Mouse (Mus musculus) heart, embryonic 12.5 days (tissue): ENCODE data around the gene Lcat. TPM values are rescaled to one million over a fixed set of nuclear protein-coding genes. Genes with fewer than 3 reads are reported as not detected.
A peak's percentile ranks its signal among the peaks of the same experiment; 100 is the strongest.

ENCODE experiments used
- ATAC-seq: fragments of 200-750 bp; cut with Nextera tagmentation; 2 replicates; pipeline ENCODE4 v1.8.0; 2017; ENCODE audit warnings: moderate TSS enrichment, moderate library complexity; ENCODE audit not compliant: insufficient number of reproducible peaks, low FRiP score
- H3K27ac ChIP-seq: fragments of 300-500 bp; sonication (generic); 2 replicates; pipeline ENCODE4 v1.5.1; 2016; ENCODE audit warnings: mild to moderate bottlenecking, moderate library complexity; ENCODE audit not compliant: poor library complexity, severe bottlenecking
- H3K27me3 ChIP-seq: fragments of 300-500 bp; sonication (generic); replicated peaks from 2 replicates; pipeline ENCODE4 v1.6.1; 2016; ENCODE audit warnings: mild to moderate bottlenecking, moderate library complexity
- H3K36me3 ChIP-seq: fragments of 300-500 bp; sonication (generic); 2 replicates; pipeline ENCODE4 v1.6.1; 2016; ENCODE audit warnings: mild to moderate bottlenecking, moderate library complexity
- H3K4me1 ChIP-seq: fragments of 300-500 bp; sonication (generic); replicated peaks from 2 replicates; pipeline ENCODE4 v1.6.1; 2016; ENCODE audit warnings: mild to moderate bottlenecking
- H3K4me2 ChIP-seq: fragments of 300-500 bp; sonication (generic); 2 replicates; pipeline ENCODE4 v1.6.1; 2016; ENCODE audit warnings: mild to moderate bottlenecking, moderate library complexity
- H3K4me3 ChIP-seq: fragments of 300-500 bp; sonication (generic); 2 replicates; pipeline ENCODE4 v1.5.1; 2016; ENCODE audit warnings: mild to moderate bottlenecking
- H3K9ac ChIP-seq: fragments of 300-500 bp; sonication (generic); 2 replicates; pipeline ENCODE4 v1.6.1; 2016; ENCODE audit warnings: mild to moderate bottlenecking, moderate library complexity
- H3K9me3 ChIP-seq: fragments of 300-500 bp; sonication (generic); replicated peaks from 2 replicates; pipeline ENCODE4 v1.6.1; 2016; ENCODE audit warnings: mild to moderate bottlenecking, moderate library complexity
- WGBS: fragments of 180-500 bp; shearing (Covaris S2); methylation state at CpG from one replicate; pipeline ENCODE4 v1.1.7; 2016; 5-methylcytosine and 5-hydroxymethylcytosine counted together
- polyA plus RNA-seq: library from polyadenylated mRNA; unstranded; fragments of >200 nt; fragmentation: Nextera tagmentation; extraction: Ambion mirVana; gene quantifications from 2 replicates; pipeline ENCODE4 v1.2.1, GENCODE M21; 2016

Gene Lcat
- polyA plus RNA-seq, 1 experiment from 2014 or later: 2.3 TPM

DNA sequence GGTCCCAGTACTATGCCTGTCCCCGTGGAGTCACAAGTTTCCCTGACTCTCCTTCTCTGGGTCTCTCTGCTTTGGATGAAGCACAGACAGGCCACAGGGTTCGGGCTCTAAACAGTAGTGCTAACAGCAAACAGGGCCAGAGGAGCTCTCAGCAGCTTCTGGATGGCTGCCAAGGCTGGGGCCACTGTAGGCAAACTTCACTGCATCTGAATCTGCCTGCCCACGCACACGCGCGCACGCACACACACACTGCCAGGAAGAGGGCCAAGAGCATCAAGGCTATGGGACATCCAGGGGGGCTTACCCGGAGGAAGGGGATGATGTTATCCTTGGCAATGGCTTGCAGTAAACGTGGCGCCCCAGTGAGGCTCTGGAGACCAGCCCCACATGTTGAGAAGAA, 6.2 kb upstream of the Lcat start:
- Histone ChIP-seq H3K27me3 (no peaks in the 10 kb centered on the region), H3K36me3 (peaks cover 94% of the 10 kb centered on the region), H3K4me3 (no peak overlapping the region), H3K4me1 (peaks cover 37% of the 10 kb centered on the region), H3K4me2 (no peak overlapping the region), H3K9me3 (no peaks in the 10 kb centered on the region), H3K27ac (peak overlapping the region; percentile 57), H3K9ac (peak overlapping the region; percentile 46; the same call in 1 of the 2 replicates)
- WGBS: 47% methylated on average over 10 of the region's 10 CpGs
- peak; percentile 34; the same call in 1 of the 2 replicates for ATAC-seq

DNA sequence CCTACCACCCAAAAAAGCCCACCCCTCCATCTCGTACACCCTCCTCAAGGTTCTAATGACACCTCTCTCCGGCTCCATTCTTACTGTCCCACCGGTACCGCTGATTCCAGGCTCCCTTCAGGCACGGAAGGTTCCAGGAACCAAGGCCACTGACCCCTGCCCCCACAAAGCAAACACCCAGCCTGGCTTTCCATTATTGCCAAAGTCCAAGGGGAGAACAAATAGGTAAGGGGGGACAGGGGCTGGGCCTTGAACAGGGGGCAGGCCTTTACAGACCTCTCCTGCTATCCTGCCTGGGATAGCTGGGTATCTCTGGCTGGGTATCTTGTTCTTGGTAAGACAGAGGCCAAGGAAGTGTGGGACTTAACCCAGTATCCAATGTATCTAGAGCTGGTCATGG, 640 bp downstream of the Lcat start:
- WGBS: 93% methylated on average over 5 of the region's 5 CpGs
- no peak for ATAC-seq
- Histone ChIP-seq H3K27me3 (no peaks in the 10 kb centered on the region), H3K9ac (no peak overlapping the region), H3K27ac (no peak overlapping the region), H3K4me1 (peaks cover 6% of the 10 kb centered on the region), H3K9me3 (no peaks in the 10 kb centered on the region), H3K36me3 (peaks cover 80% of the 10 kb centered on the region), H3K4me2 (no peak overlapping the region), H3K4me3 (no peak overlapping the region)

DNA sequence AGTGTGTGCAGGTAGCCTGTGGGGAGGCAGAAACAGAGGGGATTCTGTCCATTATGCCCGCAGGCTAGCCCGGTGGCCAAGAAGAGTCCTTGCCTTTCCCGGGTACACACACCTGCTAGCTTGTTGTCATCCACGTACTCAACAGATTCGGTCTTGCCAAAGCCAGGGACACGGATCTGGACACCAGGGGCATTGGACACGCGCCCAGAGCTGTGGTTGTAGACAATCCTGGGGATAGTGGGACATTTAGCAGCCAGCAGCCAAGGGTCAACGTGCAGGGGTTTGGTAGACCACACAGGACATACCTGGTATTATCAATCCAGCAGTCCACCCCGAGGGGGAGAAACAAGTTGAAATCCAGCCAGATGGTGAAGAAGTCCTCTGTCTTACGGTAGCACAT, 1.2 kb downstream of the Lcat start:
- Histone ChIP-seq H3K27me3 (no peaks in the 10 kb centered on the region), H3K4me2 (no peak overlapping the region), H3K4me3 (no peak overlapping the region), H3K27ac (no peak overlapping the region), H3K9ac (no peak overlapping the region), H3K36me3 (peaks cover 75% of the 10 kb centered on the region), H3K4me1 (peaks cover 6% of the 10 kb centered on the region), H3K9me3 (no peaks in the 10 kb centered on the region)
- 89% methylated on average over 11 of the region's 11 CpGs for WGBS
- no peak for ATAC-seq

DNA sequence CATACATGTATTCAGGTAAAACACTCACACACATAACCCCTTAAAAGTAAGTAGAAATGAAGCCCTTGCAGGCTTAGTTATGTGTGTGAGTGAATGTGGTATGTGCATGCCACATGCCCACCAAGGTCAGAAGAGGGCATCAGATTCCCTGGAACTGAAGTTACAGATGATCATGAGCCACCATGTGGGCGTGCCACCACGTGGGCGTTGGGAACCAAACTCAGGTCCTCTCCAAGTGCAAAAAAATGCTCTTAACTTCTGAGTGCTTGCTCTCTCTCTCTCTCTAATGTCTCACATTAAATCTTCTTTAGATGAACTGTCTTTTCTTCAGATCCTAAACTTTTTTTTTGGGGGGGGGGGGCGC, 4.9 kb downstream of the Lcat start, which contains the start of gene Psmb10:
Gene Psmb10 (minus strand): TSS at position 139 of the 364 bp plus-strand sequence.
- peaks cover 43% of the 10 kb centered on the region for H3K36me3 ChIP-seq
- 28% methylated on average over 4 of the region's 4 CpGs for WGBS

DNA sequence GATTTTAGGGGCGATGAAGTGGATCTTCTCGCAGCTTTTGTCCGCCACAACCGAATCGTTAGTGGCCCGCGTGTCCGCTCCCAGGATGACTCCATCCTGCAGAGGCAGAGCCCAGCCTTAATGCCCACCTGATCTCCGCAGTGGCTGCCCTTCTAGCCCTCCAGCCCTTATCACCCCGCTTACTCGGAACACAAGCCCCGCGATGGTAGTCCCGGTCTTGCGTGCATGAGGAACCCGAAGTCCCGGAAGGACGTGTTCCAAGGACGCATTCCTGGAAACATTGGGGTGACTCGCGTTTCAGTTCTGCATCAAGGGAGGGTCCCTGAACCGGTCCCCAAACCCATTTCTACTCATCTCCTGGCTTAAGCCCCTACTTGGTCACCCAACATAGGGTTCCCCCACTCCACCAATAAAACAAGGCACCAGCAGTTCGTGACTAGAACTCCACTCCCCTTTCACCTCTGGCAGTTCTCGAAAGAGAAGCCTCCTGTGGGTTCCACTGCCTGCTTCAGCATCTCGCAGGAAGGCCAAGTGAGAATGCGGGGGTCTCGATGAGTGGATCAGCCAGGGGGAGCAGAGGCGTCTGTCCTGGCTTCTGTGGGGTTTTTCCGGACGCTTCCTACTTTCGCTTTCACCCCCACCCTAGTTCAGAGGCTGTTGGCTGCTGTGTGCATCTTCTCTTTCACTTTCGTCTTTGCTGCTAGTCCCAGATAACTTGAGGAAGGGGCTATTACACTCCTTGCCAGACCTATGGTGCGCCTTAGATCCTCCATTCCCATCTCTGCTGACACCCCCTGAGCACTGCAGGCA, 5.5 kb downstream of the Lcat start:
- H3K4me3 ChIP-seq: peak overlapping the region; percentile 77
- peaks cover 21% of the 10 kb centered on the region for H3K4me1 ChIP-seq
- peak overlapping the region; percentile 86 for H3K4me2 ChIP-seq
- H3K9me3 ChIP-seq: no peaks in the 10 kb centered on the region
- peak overlapping the region; percentile 95 for H3K27ac ChIP-seq
- peaks cover 37% of the 10 kb centered on the region for H3K36me3 ChIP-seq
- peak overlapping the region; percentile 91 for H3K9ac ChIP-seq
- peak; percentile 31; the same call in 1 of the 2 replicates for ATAC-seq
- no peaks in the 10 kb centered on the region for H3K27me3 ChIP-seq
- WGBS: under 1% methylated on average over 33 of the region's 33 CpGs

More for the DNA sequence above, 4.9 kb downstream of the Lcat start, which contains the start of gene Psmb10:
- ATAC-seq: no peak
- Histone ChIP-seq H3K4me1 (peaks cover 21% of the 10 kb centered on the region), H3K4me2 (peak within 1 kb of the TSS; percentile 86), H3K9ac (peak within 1 kb of the TSS; percentile 91), H3K9me3 (no peaks in the 10 kb centered on the region), H3K4me3 (peak within 1 kb of the TSS; percentile 77), H3K27me3 (no peaks in the 10 kb centered on the region), H3K27ac (peak within 1 kb of the TSS; percentile 95)

DNA sequence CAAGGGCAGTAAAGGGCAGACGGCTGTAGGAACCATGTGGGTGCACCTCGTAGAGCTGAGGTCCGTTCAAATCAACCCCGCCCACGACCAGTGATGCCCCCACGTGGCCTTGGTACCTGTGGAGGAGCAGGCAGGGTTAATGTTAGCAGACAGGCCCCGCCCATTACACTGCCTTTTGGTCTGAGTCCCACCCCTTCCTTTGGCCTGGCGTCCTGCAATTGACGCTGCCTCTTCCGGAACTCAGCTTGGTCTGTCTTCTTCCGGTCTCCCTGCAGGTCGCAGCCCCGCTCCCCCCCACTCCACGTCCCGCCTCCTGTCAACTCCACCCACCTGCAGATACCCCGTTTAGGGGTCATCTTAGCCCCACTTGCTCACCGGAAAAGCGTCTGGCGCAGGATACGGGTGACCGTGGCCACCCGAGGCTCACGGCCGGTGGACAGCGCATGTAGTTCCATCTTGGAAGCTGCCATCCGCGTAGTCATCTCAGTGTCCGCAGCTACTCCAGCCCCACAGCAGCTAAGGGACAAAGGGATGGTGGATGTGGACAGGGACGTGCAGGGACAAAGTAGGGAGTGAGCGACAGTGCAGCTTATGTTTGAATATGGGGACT, 6.2 kb downstream of the Lcat start:
- peaks cover 37% of the 10 kb centered on the region for H3K36me3 ChIP-seq
- WGBS: under 1% methylated on average over 30 of the region's 30 CpGs
- peak overlapping the region; percentile 95 for H3K27ac ChIP-seq
- no peaks in the 10 kb centered on the region for H3K27me3 ChIP-seq
- peak; percentile 91 for ATAC-seq
- no peaks in the 10 kb centered on the region for H3K9me3 ChIP-seq
- peak overlapping the region; percentile 91 for H3K9ac ChIP-seq
- H3K4me3 ChIP-seq: peak overlapping the region; percentile 77
- H3K4me1 ChIP-seq: peaks cover 21% of the 10 kb centered on the region
- peak overlapping the region; percentile 86 for H3K4me2 ChIP-seq

DNA sequence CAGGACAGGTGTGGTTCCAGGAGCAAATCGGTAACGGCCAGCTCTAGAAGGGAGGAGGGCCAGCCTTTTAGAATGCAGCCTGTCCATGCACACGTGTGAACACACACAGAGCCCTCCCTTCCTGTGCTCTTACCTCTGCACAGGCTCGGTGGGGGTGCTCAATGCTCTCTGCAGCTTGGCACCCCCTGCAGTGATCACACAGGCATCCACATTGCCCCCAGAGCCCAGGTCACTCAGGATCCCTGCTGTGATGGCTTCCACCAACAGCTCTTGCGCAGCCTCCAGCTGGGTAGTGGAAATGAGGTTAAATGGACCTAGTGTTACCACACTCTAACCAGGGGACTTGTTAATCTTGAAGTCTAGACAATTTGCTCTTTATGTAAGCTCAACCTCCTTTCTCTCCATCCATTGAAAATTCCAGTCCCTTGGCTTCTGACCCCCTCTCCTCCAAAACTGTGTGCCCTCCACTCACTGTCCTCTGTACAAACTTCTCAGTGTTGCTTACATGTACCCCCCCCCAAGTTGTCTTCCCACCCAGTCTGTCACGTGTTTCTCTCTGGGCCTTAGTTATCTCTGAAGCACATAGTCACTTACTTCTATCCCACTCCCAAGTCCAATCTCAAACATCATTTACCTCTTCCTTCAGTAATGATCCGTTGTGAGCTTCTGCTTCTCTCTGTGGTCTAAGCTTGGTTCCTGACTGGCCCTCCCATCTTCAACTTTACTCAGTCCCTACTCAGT, 7.1 kb downstream of the Lcat start:
- WGBS: 26% methylated on average over 7 of the region's 7 CpGs
- peak overlapping the region; percentile 86 for H3K4me2 ChIP-seq
- H3K27ac ChIP-seq: peak overlapping the region; percentile 59; the same call in 1 of the 2 replicates
- peak overlapping the region; percentile 77 for H3K4me3 ChIP-seq
- peaks cover 22% of the 10 kb centered on the region for H3K4me1 ChIP-seq
- no peak for ATAC-seq
- no peaks in the 10 kb centered on the region for H3K27me3 ChIP-seq
- peak overlapping the region; percentile 70 for H3K9ac ChIP-seq
- H3K9me3 ChIP-seq: no peaks in the 10 kb centered on the region
- H3K36me3 ChIP-seq: peaks cover 34% of the 10 kb centered on the region

DNA sequence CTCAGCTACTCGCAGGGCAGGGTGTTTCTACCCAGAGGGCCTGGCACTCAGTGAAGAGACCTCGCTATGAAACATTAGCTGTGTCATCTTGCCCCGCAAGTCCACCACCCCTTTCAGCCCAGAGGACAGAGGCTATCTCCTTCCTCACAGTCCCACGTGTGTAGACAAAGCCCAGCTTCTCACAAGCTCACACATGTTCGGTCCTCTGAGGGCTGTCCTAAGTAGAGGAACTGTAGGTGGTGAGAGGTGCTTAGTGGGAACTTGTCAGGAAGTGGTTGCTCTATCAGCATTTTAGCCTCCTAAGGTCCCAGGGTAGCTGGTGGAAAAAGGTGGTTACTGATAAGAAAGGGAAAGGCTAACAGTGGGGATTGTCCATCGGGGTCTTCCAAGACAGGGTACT, 8.1 kb downstream of the Lcat start:
- no peak overlapping the region for H3K9ac ChIP-seq
- no peak for ATAC-seq
- 54% methylated on average over 6 of the region's 6 CpGs for WGBS
- H3K4me3 ChIP-seq: no peak overlapping the region
- no peaks in the 10 kb centered on the region for H3K27me3 ChIP-seq
- no peaks in the 10 kb centered on the region for H3K9me3 ChIP-seq
- no peak overlapping the region for H3K27ac ChIP-seq
- H3K36me3 ChIP-seq: peaks cover 32% of the 10 kb centered on the region
- peaks cover 24% of the 10 kb centered on the region for H3K4me1 ChIP-seq
- no peak overlapping the region for H3K4me2 ChIP-seq

DNA sequence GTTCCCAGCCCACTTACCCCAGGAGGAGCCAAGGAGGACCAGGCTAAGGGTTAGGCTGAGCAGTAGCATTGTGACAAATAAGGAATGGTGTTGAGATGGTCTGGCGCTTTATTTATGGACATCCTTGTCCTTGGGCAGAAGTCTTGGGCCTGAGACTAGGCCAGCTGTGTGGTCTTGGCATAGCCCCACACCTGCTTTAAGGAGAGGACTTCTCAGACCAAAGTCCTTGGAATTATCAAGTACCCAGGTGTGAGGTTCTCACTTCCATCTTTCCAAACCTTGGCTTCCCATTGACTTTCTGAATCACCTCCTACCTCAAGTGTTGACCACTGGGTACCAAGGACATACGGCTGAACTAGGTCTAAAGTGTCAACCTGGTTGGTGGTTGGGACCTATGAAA, 9.4 kb downstream of the Lcat start, which contains the start of gene Ctrl:
Gene Ctrl (minus strand): TSS at position 101 of the 400 bp plus-strand sequence.
- ATAC-seq: no peak
- Histone ChIP-seq H3K27ac (no peak within 1 kb of the TSS), H3K4me2 (no peak within 1 kb of the TSS), H3K36me3 (peaks cover 30% of the 10 kb centered on the region), H3K9me3 (no peaks in the 10 kb centered on the region), H3K4me3 (no peak within 1 kb of the TSS), H3K4me1 (peaks cover 24% of the 10 kb centered on the region), H3K9ac (no peak within 1 kb of the TSS), H3K27me3 (no peaks in the 10 kb centered on the region)
- WGBS: 89% methylated on average over 2 of the region's 2 CpGs

DNA sequence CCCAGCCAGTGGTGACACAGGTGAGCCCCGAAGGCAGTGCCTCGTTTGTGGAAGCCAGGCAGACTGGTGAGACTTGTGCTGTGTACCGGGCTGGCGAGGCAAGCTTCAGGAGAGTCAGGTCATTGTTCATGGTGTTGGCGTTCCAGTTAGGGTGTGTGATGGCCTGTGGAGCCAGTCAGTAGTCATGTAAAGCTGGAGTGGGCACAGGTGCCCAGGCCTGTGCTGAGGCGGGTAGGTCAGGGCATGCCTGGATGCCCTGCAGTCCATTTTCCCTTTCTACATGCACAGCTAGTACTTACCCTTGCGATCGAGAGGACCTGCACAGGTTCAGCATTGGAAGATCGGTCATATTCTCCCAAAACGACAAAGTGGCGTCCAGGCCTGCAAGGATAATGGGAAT, 10.7 kb downstream of the Lcat start:
- no peak overlapping the region for H3K4me2 ChIP-seq
- peaks cover 18% of the 10 kb centered on the region for H3K4me1 ChIP-seq
- no peak for ATAC-seq
- H3K9ac ChIP-seq: no peak overlapping the region
- H3K27ac ChIP-seq: no peak overlapping the region
- H3K9me3 ChIP-seq: no peaks in the 10 kb centered on the region
- H3K36me3 ChIP-seq: peaks cover 33% of the 10 kb centered on the region
- WGBS: 82% methylated on average over 11 of the region's 11 CpGs
- no peaks in the 10 kb centered on the region for H3K27me3 ChIP-seq
- H3K4me3 ChIP-seq: no peak overlapping the region

DNA sequence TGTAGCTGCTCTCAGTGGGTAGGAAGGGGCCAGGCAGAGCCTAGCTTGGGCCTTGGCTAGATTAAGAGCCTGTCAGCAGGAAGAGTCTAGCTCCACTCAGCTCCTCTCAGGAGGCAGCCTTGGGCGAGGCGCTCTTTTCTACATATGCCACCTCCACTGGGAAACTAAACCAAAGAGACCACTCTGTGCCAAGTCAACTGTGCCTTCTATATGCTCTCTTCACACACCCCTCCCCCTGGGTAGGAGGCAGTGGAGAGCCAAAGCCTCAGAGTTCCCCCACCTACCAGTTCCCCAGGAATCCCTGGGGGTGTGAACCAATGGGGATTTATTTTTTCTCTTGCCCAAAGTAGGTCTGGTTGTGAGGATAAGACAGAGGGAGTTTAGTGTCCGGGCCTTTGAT, 11.9 kb downstream of the Lcat start:
- ATAC-seq: no peak
- 87% methylated on average over 3 of the region's 3 CpGs for WGBS
- H3K9ac ChIP-seq: no peak overlapping the region

More for the DNA sequence above, 11.9 kb downstream of the Lcat start:
- Histone ChIP-seq H3K4me1 (peaks cover 13% of the 10 kb centered on the region), H3K4me2 (no peak overlapping the region), H3K36me3 (peaks cover 37% of the 10 kb centered on the region), H3K27me3 (no peaks in the 10 kb centered on the region), H3K9me3 (no peaks in the 10 kb centered on the region), H3K4me3 (no peak overlapping the region), H3K27ac (no peak overlapping the region)
